In genomic region chr6:49778729-49779128, GRCm38 (mm10) we compare ENCODE assay signal across 22 mouse cellular contexts. TPM values are rescaled to one million over a fixed set of nuclear protein-coding genes. Genes with fewer than 3 reads are reported as not detected.
DNase-seq lines count a peak whose midpoint lies in the region; ATAC-seq and TF ChIP-seq lines count a peak whose summit lies in the region.
"Had no signal": no experiment of that assay in that cellular context is flagged by ENCODE, and none has a peak within 500 bp of the region (broad histone marks: within the 10 kb centered on the region; RNA-seq: fewer than 3 reads in every experiment).

No protein-coding gene starts in this region.

- TF ChIP-seq CTCF in forebrain, postnatal 0 days (IDR thresholded peaks at IDR 0.05; ENCODE audit: low read depth), result no peak
- TF ChIP-seq CTCF in midbrain, postnatal 0 days (IDR thresholded peaks at IDR 0.05), result no peak

- no peak overlapping the region for H3K4me2 ChIP-seq in forebrain, postnatal 0 days (ENCODE audit: low read depth)
- H3K4me2 ChIP-seq in forebrain, embryonic 14.5 days (ENCODE audit: low read length), result no peak overlapping the region
- H3K4me2 ChIP-seq in hindbrain, embryonic 14.5 days (replicated peaks), result no peak overlapping the region
- no peak overlapping the region for H3K4me2 ChIP-seq in hindbrain, embryonic 12.5 days (replicated peaks)
- H3K4me2 ChIP-seq in midbrain, embryonic 15.5 days, result no peak overlapping the region
- H3K4me2 ChIP-seq in midbrain, postnatal 0 days (ENCODE audit: low read depth, low read length, poor library complexity, severe bottlenecking), result no peak overlapping the region
- H3K4me2 ChIP-seq: forebrain, embryonic 15.5 days; hindbrain, embryonic 15.5 days had no signal

- H3K9me3 ChIP-seq in forebrain, postnatal 0 days (ENCODE audit: low read length), result no peaks in the 10 kb centered on the region
- H3K9me3 ChIP-seq in forebrain, embryonic 14.5 days (replicated peaks; ENCODE audit: control insufficient read depth, low read length), result no peaks in the 10 kb centered on the region
- H3K9me3 ChIP-seq in hindbrain, embryonic 14.5 days (ENCODE audit: control insufficient read depth, low read length), result no peaks in the 10 kb centered on the region
- H3K9me3 ChIP-seq in hindbrain, embryonic 12.5 days (replicated peaks), result no peaks in the 10 kb centered on the region
- no peaks in the 10 kb centered on the region for H3K9me3 ChIP-seq in midbrain, embryonic 15.5 days
- H3K9me3 ChIP-seq in midbrain, postnatal 0 days (ENCODE audit: low read length), result no peaks in the 10 kb centered on the region
- H3K9me3 ChIP-seq: embryonic facial prominence, embryonic 15.5 days; forebrain, embryonic 10.5 days; forebrain, embryonic 15.5 days; G1E; heart, embryonic 12.5 days; hindbrain, embryonic 15.5 days had no signal

- H3K4me1 ChIP-seq in forebrain, postnatal 0 days (ENCODE audit: insufficient read depth), result peaks cover 4% of the 10 kb centered on the region; the same call in 1 of the 2 replicates
- peaks cover 15% of the 10 kb centered on the region for H3K4me1 ChIP-seq in forebrain, embryonic 14.5 days (ENCODE audit: control insufficient read depth, insufficient read depth, low read length)
- H3K4me1 ChIP-seq in hindbrain, embryonic 14.5 days (replicated peaks; ENCODE audit: control insufficient read depth, insufficient read depth, low read length), result peaks cover 17% of the 10 kb centered on the region; the same call in 1 of the 2 replicates
- H3K4me1 ChIP-seq in hindbrain, embryonic 12.5 days, result peaks cover 16% of the 10 kb centered on the region
- H3K4me1 ChIP-seq in midbrain, embryonic 15.5 days, result peaks cover 21% of the 10 kb centered on the region
- 0 out of 2 replicates have a peak, but pooled peaks cover 3% of the 10 kb centered on the region for H3K4me1 ChIP-seq in midbrain, postnatal 0 days (ENCODE audit: insufficient read depth, low read length)

- peak; percentile 34 for DNase-seq in forebrain, postnatal 0 days
- DNase-seq in forebrain, embryonic 14.5 days (ENCODE audit: low spot score), result no peak
- DNase-seq in hindbrain, embryonic 14.5 days (ENCODE audit: low spot score), result no peak
- no peak for DNase-seq in midbrain, postnatal 0 days (ENCODE audit: low spot score)
- peak; percentile 35 for DNase-seq in brain, adult 2 months (ENCODE audit: low read depth, low spot score)
- DNase-seq: adrenal gland, adult 8-10 months; adrenal gland, postnatal 36 days; B cell, adult 2 months; gastrocnemius, adult 2 months; gastrocnemius, postnatal 25 days had no signal

- no peaks in the 10 kb centered on the region for H3K27me3 ChIP-seq in forebrain, postnatal 0 days (ENCODE audit: insufficient read depth, low read length)
- no peaks in the 10 kb centered on the region for H3K27me3 ChIP-seq in forebrain, embryonic 14.5 days (replicated peaks; ENCODE audit: control insufficient read depth, insufficient read depth, low read length)
- H3K27me3 ChIP-seq in hindbrain, embryonic 14.5 days (ENCODE audit: control insufficient read depth, insufficient read depth, low read length), result no peaks in the 10 kb centered on the region
- H3K27me3 ChIP-seq in hindbrain, embryonic 12.5 days, result no peaks in the 10 kb centered on the region
- no peaks in the 10 kb centered on the region for H3K27me3 ChIP-seq in midbrain, embryonic 15.5 days (replicated peaks)
- no peaks in the 10 kb centered on the region for H3K27me3 ChIP-seq in midbrain, postnatal 0 days (ENCODE audit: insufficient read depth, low read length)
- H3K27me3 ChIP-seq: embryonic facial prominence, embryonic 15.5 days; forebrain, embryonic 15.5 days; heart, embryonic 12.5 days; hindbrain, embryonic 15.5 days had no signal

- WGBS in forebrain, postnatal 0 days, result 72% methylated on average over 9 of the region's 9 CpGs
- WGBS in forebrain, embryonic 14.5 days, result 84% methylated on average over 9 of the region's 9 CpGs
- WGBS in hindbrain, embryonic 14.5 days, result 85% methylated on average over 9 of the region's 9 CpGs
- WGBS in hindbrain, embryonic 12.5 days, result 79% methylated on average over 9 of the region's 9 CpGs
- 78% methylated on average over 9 of the region's 9 CpGs for WGBS in midbrain, embryonic 15.5 days
- WGBS in midbrain, postnatal 0 days, result 75% methylated on average over 9 of the region's 9 CpGs

- H3K36me3 ChIP-seq in forebrain, postnatal 0 days (ENCODE audit: insufficient read depth), result no peaks in the 10 kb centered on the region
- H3K36me3 ChIP-seq in forebrain, embryonic 14.5 days (ENCODE audit: control insufficient read depth, insufficient read depth, low read length), result no peaks in the 10 kb centered on the region
- H3K36me3 ChIP-seq in hindbrain, embryonic 14.5 days (replicated peaks; ENCODE audit: control insufficient read depth, insufficient read depth), result no peaks in the 10 kb centered on the region
- no peaks in the 10 kb centered on the region for H3K36me3 ChIP-seq in hindbrain, embryonic 12.5 days
- H3K36me3 ChIP-seq in midbrain, embryonic 15.5 days (replicated peaks), result no peaks in the 10 kb centered on the region
- no peaks in the 10 kb centered on the region for H3K36me3 ChIP-seq in midbrain, postnatal 0 days (ENCODE audit: insufficient read depth, low read length)
- H3K36me3 ChIP-seq: embryonic facial prominence, embryonic 15.5 days; forebrain, embryonic 10.5 days; forebrain, embryonic 15.5 days; G1E; heart, embryonic 12.5 days; hindbrain, embryonic 15.5 days had no signal

- no peak overlapping the region; the same call in 1 of the 2 replicates for H3K27ac ChIP-seq in forebrain, postnatal 0 days (ENCODE audit: low read depth, low read length)
- no peak overlapping the region for H3K27ac ChIP-seq in forebrain, embryonic 14.5 days (ENCODE audit: low read depth, low read length)
- 0 out of 2 replicates have a peak overlapping the region, but pooled peaks have one; percentile 26 for H3K27ac ChIP-seq in hindbrain, embryonic 14.5 days
- no peak overlapping the region for H3K27ac ChIP-seq in hindbrain, embryonic 12.5 days
- 0 out of 2 replicates have a peak overlapping the region, but pooled peaks have one; percentile 25 for H3K27ac ChIP-seq in midbrain, embryonic 15.5 days
- no peak overlapping the region for H3K27ac ChIP-seq in midbrain, postnatal 0 days (ENCODE audit: low read depth, low read length)
- H3K27ac ChIP-seq: embryonic facial prominence, embryonic 15.5 days; forebrain, embryonic 15.5 days; gastrocnemius, adult 2 months; hindbrain, embryonic 15.5 days had no signal

- peak; percentile 30; the same call in 1 of the 2 replicates for ATAC-seq in forebrain, postnatal 0 days
- no peak for ATAC-seq in forebrain, embryonic 14.5 days
- no peak for ATAC-seq in hindbrain, embryonic 14.5 days (ENCODE audit: low FRiP score)
- no peak for ATAC-seq in hindbrain, embryonic 12.5 days (ENCODE audit: low FRiP score)
- 0 out of 2 replicates have a peak, but pooled peaks have one; percentile 30 for ATAC-seq in midbrain, embryonic 15.5 days (replicated peaks)
- ATAC-seq in midbrain, postnatal 0 days (ENCODE audit: low FRiP score), result no peak
- ATAC-seq: CD4-positive, CD25-positive, alpha-beta regulatory T cell, adult 4 months; forebrain, embryonic 15.5 days had no signal

- H3K4me3 ChIP-seq in forebrain, postnatal 0 days (ENCODE audit: low read depth, low read length), result no peak overlapping the region
- H3K4me3 ChIP-seq in forebrain, embryonic 14.5 days (ENCODE audit: low read depth, low read length), result no peak overlapping the region
- H3K4me3 ChIP-seq in hindbrain, embryonic 14.5 days (replicated peaks; ENCODE audit: low read length), result no peak overlapping the region
- H3K4me3 ChIP-seq in hindbrain, embryonic 12.5 days, result no peak overlapping the region
- H3K4me3 ChIP-seq in midbrain, embryonic 15.5 days, result no peak overlapping the region
- H3K4me3 ChIP-seq in midbrain, postnatal 0 days (ENCODE audit: low read depth, low read length), result no peak overlapping the region
- H3K4me3 ChIP-seq: embryonic facial prominence, embryonic 15.5 days; erythroblast, embryonic 14.5 days; forebrain, embryonic 15.5 days; gastrocnemius, adult 2 months; heart, embryonic 12.5 days; hindbrain, embryonic 15.5 days had no signal

- H3K9ac ChIP-seq in forebrain, postnatal 0 days, result no peak overlapping the region
- no peak overlapping the region for H3K9ac ChIP-seq in forebrain, embryonic 14.5 days (ENCODE audit: low read length)
- H3K9ac ChIP-seq in hindbrain, embryonic 14.5 days, result no peak overlapping the region
- no peak overlapping the region for H3K9ac ChIP-seq in hindbrain, embryonic 12.5 days
- H3K9ac ChIP-seq in midbrain, embryonic 15.5 days, result no peak overlapping the region
- H3K9ac ChIP-seq in midbrain, postnatal 0 days (replicated peaks; ENCODE audit: low read length, poor library complexity, severe bottlenecking), result no peak overlapping the region
- H3K9ac ChIP-seq: embryonic facial prominence, embryonic 15.5 days; forebrain, embryonic 15.5 days; heart, embryonic 12.5 days; hindbrain, embryonic 15.5 days had no signal

RNA-seq across cellular contexts. Expression of gene Npy, which starts 43.8 kb away (rescaled TPM):
- total RNA-seq in forebrain, postnatal 0 days (2014; rRNA removed), result 208 and 285 TPM in 2 replicates
- polyA plus RNA-seq in forebrain, postnatal 0 days (2015; fragmentation: Nextera tagmentation; extraction: Ambion mirVana), result 323 and 643 TPM in 2 replicates
- 107 and 115 TPM in 2 replicates for polyA plus RNA-seq in forebrain, embryonic 14.5 days (2014; fragmentation: Nextera tagmentation; extraction: Ambion mirVana)
- 212 and 306 TPM in 2 replicates for polyA plus RNA-seq in hindbrain, embryonic 14.5 days (2014; fragmentation: Nextera tagmentation; extraction: Ambion mirVana)
- polyA plus RNA-seq in hindbrain, embryonic 12.5 days (2016; fragmentation: Nextera tagmentation; extraction: Ambion mirVana), result 36.7 and 55.3 TPM in 2 replicates
- 99.7 and 150 TPM in 2 replicates for polyA plus RNA-seq in midbrain, embryonic 15.5 days (2015; fragmentation: Nextera tagmentation; extraction: Ambion mirVana)
- 93.2 and 131 TPM in 2 replicates for total RNA-seq in midbrain, postnatal 0 days (2014; rRNA removed)
- polyA plus RNA-seq in midbrain, postnatal 0 days (2015; fragmentation: Nextera tagmentation; extraction: Ambion mirVana), result 130 and 133 TPM in 2 replicates
- total RNA-seq: G1E; gastrocnemius, adult 2 months; gastrocnemius, postnatal 25 days; granulocyte monocyte progenitor cell, adult 5-6 weeks; heart, postnatal 25 days had no signal

Comparison
In these comparisons a context has a peak if more than half of its experiments do, and no peak if none do; other contexts are left out.
1. ATAC-seq: peak in forebrain, postnatal 0 days (single experiment) and midbrain, embryonic 15.5 days (single experiment); none in forebrain, embryonic 14.5 days (single experiment), hindbrain, embryonic 14.5 days (single experiment), hindbrain, embryonic 12.5 days (single experiment) and midbrain, postnatal 0 days (single experiment).
2. DNase-seq: peak in forebrain, postnatal 0 days (single experiment) and brain, adult 2 months (single experiment); none in forebrain, embryonic 14.5 days (single experiment), hindbrain, embryonic 14.5 days (single experiment) and midbrain, postnatal 0 days (single experiment).
3. H3K27ac ChIP-seq: peak in hindbrain, embryonic 14.5 days (single experiment) and midbrain, embryonic 15.5 days (single experiment); none in forebrain, postnatal 0 days (single experiment), forebrain, embryonic 14.5 days (single experiment), hindbrain, embryonic 12.5 days (single experiment) and midbrain, postnatal 0 days (single experiment).